Mouse (Mus musculus) embryo, embryonic 11.5 days (tissue): ENCODE data around the gene Asns.
"Not testable (repeated sequence)": the region's sequence is repeated elsewhere in the genome, so short reads cannot be mapped to it uniquely, and the experiment has no call there.

Experiments
- DNase-seq: peaks from one replicate; pipeline ENCODE4 v3.0.0-alpha.2; 2012; ENCODE audit warnings: low read depth, low spot score

The Asns gene

GRCm38 (mm10) chr6:7676194-7676901 is 16.7 kb downstream of the Asns start:
- DNase-seq: no peak

- no peak for DNase-seq
These were observed 20.4 kb downstream of the Asns start for GRCm38 (mm10) chr6:7672438-7673253.

- DNase-seq: no peak
These were observed 21.6 kb downstream of the Asns start for GRCm38 (mm10) chr6:7671429-7671828.

- DNase-seq: no peak
These were observed 22.5 kb downstream of the Asns start for GRCm38 (mm10) chr6:7670588-7670987.

- no peak for DNase-seq
These were observed 23.3 kb downstream of the Asns start for GRCm38 (mm10) chr6:7669721-7670120.

- no peak for DNase-seq
These were observed 24.7 kb downstream of the Asns start for GRCm38 (mm10) chr6:7668332-7668731.

GRCm38 (mm10) chr6:7665902-7666301 is 27.2 kb downstream of the Asns start:
- DNase-seq: not testable (repeated sequence)

GRCm38 (mm10) chr6:7661455-7661854 is 31.6 kb downstream of the Asns start:
- DNase-seq: no peak

GRCm38 (mm10) chr6:7660377-7661080 is 32.5 kb downstream of the Asns start:
- DNase-seq: peak; percentile 20

- DNase-seq: no peak
These were observed 36.5 kb downstream of the Asns start for GRCm38 (mm10) chr6:7656601-7657000.

GRCm38 (mm10) chr6:7648458-7648857 is 44.6 kb downstream of the Asns start:
- DNase-seq: no peak
